Mouse (Mus musculus) MEL (cell line): ENCODE data around the gene Nrcam.

Source experiments
- CTCF ChIP-seq, 3 experiments: IDR thresholded peaks in 2 of 3; conservative IDR thresholded peaks in 1 of 3; 2 replicates each; pipeline ENCODE4 v1.5.1; 2011 to 2012; ENCODE audit warnings: low read length in 3 of 3, low read depth in 2 of 3, mild to moderate bottlenecking in 2 of 3, improper control_type of control experiment in 1 of 3, inconsistent platforms in 1 of 3, mixed read lengths in 1 of 3, moderate library complexity in 1 of 3; ENCODE audit not compliant: control insufficient read depth in 1 of 3, insufficient read depth in 1 of 3, poor library complexity in 1 of 3, severe bottlenecking in 1 of 3
- E2F4 ChIP-seq: IDR thresholded peaks from 2 replicates; pipeline ENCODE4 v1.6.1; 2011; ENCODE audit warnings: low read depth, low read length, improper control_type of control experiment, borderline replicate concordance
- EP300 ChIP-seq, 2 experiments: IDR thresholded peaks; 2 replicates each; pipeline ENCODE4 v1.6.1; 2011; ENCODE audit warnings: improper control_type of control experiment in 2 of 2, low read length in 2 of 2, low read depth in 1 of 2, mild to moderate bottlenecking in 1 of 2
- MAX ChIP-seq: IDR thresholded peaks from 2 replicates; pipeline ENCODE4 v1.6.1; 2011; ENCODE audit warnings: low read length, improper control_type of control experiment
- MAZ ChIP-seq: IDR thresholded peaks from 2 replicates; pipeline ENCODE4 v1.6.1; 2012; ENCODE audit warnings: low read depth, mild to moderate bottlenecking, inconsistent platforms, low read length, improper control_type of control experiment
- MEF2A ChIP-seq: IDR thresholded peaks from 2 replicates; pipeline ENCODE4 v1.6.1; 2014; ENCODE audit warnings: low read depth, mild to moderate bottlenecking, inconsistent platforms, low read length, improper control_type of control experiment; ENCODE audit not compliant: poor library complexity, insufficient replicate concordance, severe bottlenecking; ENCODE audit errors: extremely low read depth
- NELFE ChIP-seq: IDR thresholded peaks from 2 replicates; pipeline ENCODE4 v1.6.1; 2011; ENCODE audit warnings: low read depth, low read length, improper control_type of control experiment
- NRF1 ChIP-seq: IDR thresholded peaks from 2 replicates; pipeline ENCODE4 v1.6.1; 2014; ENCODE audit warnings: low read depth, mild to moderate bottlenecking, inconsistent platforms, low read length, improper control_type of control experiment, moderate library complexity; ENCODE audit not compliant: poor library complexity, insufficient read depth, severe bottlenecking
- POLR2A ChIP-seq, 2 experiments: IDR thresholded peaks; 2 replicates each; pipeline ENCODE4 v1.6.1; 2011 to 2012; ENCODE audit warnings: low read length in 2 of 2, mild to moderate bottlenecking in 2 of 2, control low read depth in 1 of 2, improper control_type of control experiment in 1 of 2, low read depth in 1 of 2, moderate library complexity in 1 of 2; ENCODE audit not compliant: control insufficient read depth in 1 of 2, insufficient read depth in 1 of 2, poor library complexity in 1 of 2
- RAD21 ChIP-seq: IDR thresholded peaks from 2 replicates; pipeline ENCODE4 v1.6.1; 2011; ENCODE audit warnings: mild to moderate bottlenecking, low read depth, low read length, improper control_type of control experiment
- TCF12 ChIP-seq: IDR thresholded peaks from 2 replicates; pipeline ENCODE4 v1.6.1; 2014; ENCODE audit warnings: low read depth, mild to moderate bottlenecking, inconsistent platforms, low read length, improper control_type of control experiment, moderate library complexity

GRCm38 (mm10) chr12:44617001-44617421, 288.3 kb downstream of the Nrcam start:
- TF ChIP-seq CTCF (IDR thresholded peaks at IDR 0.05 in 2 of 3, conservative IDR thresholded peaks at IDR 0.05 in 1 of 3; ENCODE audit: control insufficient read depth in 1 of 3, insufficient read depth in 1 of 3, low read depth in 2 of 3, low read length in 3 of 3, poor library complexity in 1 of 3, severe bottlenecking in 1 of 3) (no peak), RAD21 (no peak), EP300 (IDR thresholded peaks at IDR 0.05; ENCODE audit: low read depth in 1 of 2, low read length in 2 of 2) (no peak), POLR2A (IDR thresholded peaks at IDR 0.05; ENCODE audit: control insufficient read depth in 1 of 2, insufficient read depth in 1 of 2, low read depth in 1 of 2, low read length in 2 of 2, poor library complexity in 1 of 2) (no peak), E2F4 (no peak), MAZ (no peak), NELFE (no peak), MEF2A (no peak), TCF12 (no peak), NRF1 (no peak), MAX (no peak)
